Mouse (Mus musculus) forebrain, embryonic 10.5 days (tissue): ENCODE measurements at regions not wholly inside any gene's neighbourhood (a gene's known extent, or its start where the extent isn't known, plus 50 kb on each side); places are given as distances from the start of the nearest gene placed in this dataset. TPM values are rescaled to one million over a fixed set of nuclear protein-coding genes. Genes with fewer than 3 reads are reported as not detected.
"Not testable (repeated sequence)": the region's sequence is repeated elsewhere in the genome, so short reads cannot be mapped to it uniquely, and the experiment has no call there.

ENCODE experiments used
- DNase-seq: peaks from one replicate; pipeline ENCODE4 v3.0.0-alpha.2; 2017; ENCODE audit warnings: low spot score; ENCODE audit errors: extremely low spot score
- H3K27ac ChIP-seq: fragments of 300-500 bp; sonication (generic); 2 replicates; pipeline ENCODE4 v1.5.1; 2016; ENCODE audit warnings: mild to moderate bottlenecking
- H3K27me3 ChIP-seq: fragments of 300-500 bp; sonication (generic); 2 replicates; pipeline ENCODE4 v1.6.1; 2016; ENCODE audit warnings: mild to moderate bottlenecking; ENCODE audit not compliant: poor library complexity, severe bottlenecking
- H3K36me3 ChIP-seq: fragments of 300-500 bp; sonication (generic); replicated peaks from 2 replicates; pipeline ENCODE4 v1.6.1; 2016; ENCODE audit warnings: mild to moderate bottlenecking, moderate library complexity
- H3K4me1 ChIP-seq: fragments of 300-500 bp; sonication (generic); 2 replicates; pipeline ENCODE4 v1.6.1; 2016
- H3K4me3 ChIP-seq: fragments of 300-500 bp; sonication (generic); 2 replicates; pipeline ENCODE4 v1.5.1; 2016; ENCODE audit warnings: mild to moderate bottlenecking, moderate library complexity
- H3K9me3 ChIP-seq: fragments of 300-500 bp; sonication (generic); 2 replicates; pipeline ENCODE4 v1.6.1; 2016; ENCODE audit warnings: mild to moderate bottlenecking, moderate library complexity
- WGBS: fragments of 180-500 bp; shearing (Covaris S2); methylation state at CpG from one replicate; pipeline ENCODE4 v1.1.7; 2016; 5-methylcytosine and 5-hydroxymethylcytosine counted together
- microRNA-seq: library from miRNA; unstranded; fragments of <30 nt; microRNA quantifications from one replicate; pipeline ENCODE4, GENCODE M21; 2017

GRCm38 (mm10) chrX:93088976-93089375, 197.3 kb upstream of the Arx start:
- H3K4me3 ChIP-seq: no peak overlapping the region
- no peak overlapping the region for H3K27ac ChIP-seq
- H3K36me3 ChIP-seq: no peaks in the 10 kb centered on the region
- H3K9me3 ChIP-seq: no peaks in the 10 kb centered on the region
- DNase-seq: no peak
- H3K4me1 ChIP-seq: peaks cover 3% of the 10 kb centered on the region; the same call in 1 of the 2 replicates
- 0 out of 2 replicates have a peak, but pooled peaks cover 9% of the 10 kb centered on the region for H3K27me3 ChIP-seq
- WGBS: 20% methylated on average over 3 of the region's 3 CpGs

DNA sequence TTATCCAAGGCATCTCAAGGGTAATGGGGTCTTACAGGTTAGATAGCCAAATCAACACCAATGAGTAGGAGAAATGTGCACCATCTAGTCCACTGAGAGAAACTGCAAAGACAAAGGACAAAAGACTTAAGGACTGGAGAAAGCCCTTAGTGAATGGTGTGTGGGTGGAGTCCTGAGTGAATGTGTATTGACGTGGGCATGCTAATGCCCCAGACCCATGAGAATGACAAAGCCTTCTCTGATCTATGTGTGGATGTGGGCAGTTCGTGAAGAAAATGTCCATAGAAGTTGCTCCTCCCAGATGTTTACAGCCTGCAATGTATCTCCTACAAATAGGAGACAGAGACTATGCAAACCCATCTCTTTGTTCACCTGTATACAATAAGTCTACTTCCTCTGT, 188.7 kb upstream of the Arx start:
- no peaks in the 10 kb centered on the region for H3K36me3 ChIP-seq
- no peaks in the 10 kb centered on the region for H3K27me3 ChIP-seq
- H3K4me1 ChIP-seq: no peaks in the 10 kb centered on the region
- H3K27ac ChIP-seq: no peak overlapping the region
- no peak for DNase-seq
- H3K9me3 ChIP-seq: no peaks in the 10 kb centered on the region
- WGBS: 83% methylated on average over 2 of the region's 2 CpGs
- no peak overlapping the region for H3K4me3 ChIP-seq

DNA sequence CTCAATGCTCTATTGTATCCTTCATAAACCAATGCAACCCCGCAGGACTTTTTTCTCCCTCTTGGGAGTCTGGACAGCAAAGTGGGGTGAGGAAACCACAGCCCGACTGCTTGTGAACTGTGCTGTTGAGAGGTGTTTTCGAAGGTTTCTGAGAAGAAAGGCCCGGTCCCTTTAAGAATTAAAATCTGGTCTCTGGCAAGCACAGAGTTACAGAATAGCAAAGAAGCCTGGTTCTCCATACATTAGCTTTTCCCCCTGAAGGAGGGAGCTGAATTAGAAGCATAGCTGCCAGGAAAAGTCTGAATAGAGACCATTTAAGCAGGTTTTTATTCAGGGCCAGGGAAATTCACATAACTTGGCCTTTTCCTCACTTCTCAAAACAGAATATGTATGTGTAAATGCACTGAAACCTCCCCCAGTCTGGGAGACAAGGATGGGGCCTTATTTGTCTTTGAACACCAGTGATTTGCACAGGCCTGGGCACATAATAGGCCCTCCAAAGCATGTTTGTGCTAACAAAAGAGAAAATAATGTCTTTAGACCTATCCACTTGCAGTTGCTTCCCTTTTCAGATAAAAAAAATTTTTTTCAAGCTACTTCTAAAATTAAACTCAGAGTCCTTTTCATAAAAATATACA, 178.2 kb upstream of the Arx start:
- WGBS: 70% methylated on average over 4 of the region's 4 CpGs

DNA sequence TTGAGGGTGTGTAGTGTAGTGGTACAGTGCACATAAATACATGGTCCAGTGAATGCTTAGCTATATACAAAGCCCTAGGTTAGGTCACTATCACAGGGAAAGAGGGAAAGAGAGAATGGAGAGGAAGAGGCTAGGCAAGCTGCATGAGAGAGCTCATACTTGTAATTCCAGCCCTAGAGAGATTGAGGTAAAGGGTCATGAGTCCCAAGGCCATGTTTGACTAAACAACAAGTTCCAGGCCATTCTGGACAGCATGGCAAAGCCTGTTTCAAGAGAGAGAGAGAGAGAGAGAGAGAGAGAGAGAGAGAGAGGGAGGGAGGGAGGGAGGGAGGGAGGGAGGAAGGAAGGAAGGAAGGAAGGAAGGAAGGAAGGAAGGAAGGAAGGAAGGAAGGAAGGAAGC, 131.9 kb upstream of the Arx start:
- not testable (repeated sequence) for H3K27ac ChIP-seq, H3K4me1 ChIP-seq

More for the DNA sequence above, 178.2 kb upstream of the Arx start:
- H3K4me3 ChIP-seq: no peak overlapping the region
- H3K4me1 ChIP-seq: peaks cover 5% of the 10 kb centered on the region; the same call in 1 of the 2 replicates
- DNase-seq: no peak
- no peaks in the 10 kb centered on the region for H3K27me3 ChIP-seq
- peak overlapping the region; percentile 35; the same call in 1 of the 2 replicates for H3K27ac ChIP-seq
- no peaks in the 10 kb centered on the region for H3K9me3 ChIP-seq
- no peaks in the 10 kb centered on the region for H3K36me3 ChIP-seq

GRCm38 (mm10) chrX:93159105-93159504, 127.1 kb upstream of the Arx start:
- Histone ChIP-seq H3K9me3 (no peaks in the 10 kb centered on the region), H3K27me3 (no peaks in the 10 kb centered on the region), H3K4me1 (no peaks in the 10 kb centered on the region), H3K36me3 (no peaks in the 10 kb centered on the region), H3K27ac (no peak overlapping the region), H3K4me3 (no peak overlapping the region)
- DNase-seq: no peak

More for the DNA sequence above, 131.9 kb upstream of the Arx start:
- not testable (repeated sequence) for H3K9me3 ChIP-seq, H3K27me3 ChIP-seq, DNase-seq, H3K36me3 ChIP-seq, H3K4me3 ChIP-seq

GRCm38 (mm10) chrX:93160956-93161355, 125.3 kb upstream of the Arx start:
- no peak overlapping the region for H3K27ac ChIP-seq
- DNase-seq: no peak
- H3K4me1 ChIP-seq: no peaks in the 10 kb centered on the region
- whole genome bisulfite sequencing: 59% methylated on average over 1 of the region's 1 CpGs
- H3K4me3 ChIP-seq: no peak overlapping the region
- H3K36me3 ChIP-seq: no peaks in the 10 kb centered on the region
- no peaks in the 10 kb centered on the region for H3K27me3 ChIP-seq
- no peaks in the 10 kb centered on the region for H3K9me3 ChIP-seq

Small RNA genes lying in the stretch of these regions (microRNA-seq; reads per million reads assigned to microRNA genes)
- not detected for gene Gm24973
